Mouse (Mus musculus) ZHBTc4 (cell line): ENCODE results near the gene Ier5l.
A peak's percentile ranks its signal among the peaks of the same experiment; 100 is the strongest.

Experiments used
- DNase-seq: peaks from one replicate; pipeline ENCODE4 v3.0.0-alpha.2; 2011; ENCODE audit warnings: low read depth, low spot score

The Ier5l gene

DNA sequence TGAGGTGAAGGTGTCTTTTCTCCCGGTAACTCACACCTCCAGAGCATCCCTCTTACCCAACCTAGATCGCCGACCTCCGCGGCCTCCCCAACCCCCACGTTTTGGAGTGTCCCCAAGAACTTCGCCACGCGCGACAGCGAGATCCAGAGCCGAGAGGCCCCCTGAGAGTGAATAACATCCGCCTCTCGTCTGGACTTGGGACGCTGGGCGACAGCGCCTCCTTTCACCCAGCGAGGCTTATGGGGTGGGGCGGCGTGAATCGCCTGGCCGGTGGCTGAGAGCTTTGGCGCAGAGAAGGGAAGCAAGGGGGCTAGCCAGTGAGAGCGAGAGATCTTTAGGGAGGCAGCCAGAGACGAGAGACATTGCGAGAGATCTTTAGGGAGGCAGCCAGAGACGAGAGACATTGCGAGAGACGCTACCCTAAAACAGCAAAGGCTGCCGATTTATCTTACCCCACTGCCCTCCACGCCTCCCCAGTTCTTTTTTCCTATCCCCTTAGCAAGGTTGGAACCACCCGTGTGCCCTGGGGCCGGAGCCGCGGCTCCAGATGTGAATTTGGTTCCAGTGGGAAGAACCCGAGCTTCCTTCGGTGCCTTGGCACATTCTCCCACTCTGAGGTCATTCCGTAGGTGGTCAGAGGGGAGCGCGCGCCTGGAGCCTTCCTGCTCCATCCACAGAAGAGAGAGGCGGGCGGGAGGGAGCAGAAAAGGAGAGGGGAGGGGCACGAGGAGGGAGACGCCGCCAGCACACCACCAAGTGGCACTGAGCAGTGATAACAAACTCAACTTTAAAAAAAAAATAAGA lies 3.7 kb downstream of the Ier5l start:
- DNase-seq, result peak; percentile 83

DNA sequence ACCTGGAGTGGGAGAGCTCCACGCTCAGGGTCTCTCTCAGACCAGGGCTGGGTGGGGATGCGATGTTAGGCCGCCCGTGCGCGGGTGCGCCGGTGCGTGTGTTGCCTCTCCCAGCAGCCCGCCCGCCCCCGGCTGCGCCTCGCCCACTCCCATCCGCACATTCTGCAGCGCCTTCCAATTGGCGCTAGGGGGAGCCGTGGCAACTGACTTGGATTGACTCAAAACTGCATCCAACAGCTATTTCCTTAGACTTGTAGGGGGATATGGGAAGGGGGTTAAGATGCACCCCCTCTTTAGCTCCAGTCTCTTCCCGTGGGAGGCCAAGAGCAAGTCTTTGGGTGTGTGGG lies 4.2 kb downstream of the Ier5l start:
- DNase-seq, result peak; percentile 96

DNA sequence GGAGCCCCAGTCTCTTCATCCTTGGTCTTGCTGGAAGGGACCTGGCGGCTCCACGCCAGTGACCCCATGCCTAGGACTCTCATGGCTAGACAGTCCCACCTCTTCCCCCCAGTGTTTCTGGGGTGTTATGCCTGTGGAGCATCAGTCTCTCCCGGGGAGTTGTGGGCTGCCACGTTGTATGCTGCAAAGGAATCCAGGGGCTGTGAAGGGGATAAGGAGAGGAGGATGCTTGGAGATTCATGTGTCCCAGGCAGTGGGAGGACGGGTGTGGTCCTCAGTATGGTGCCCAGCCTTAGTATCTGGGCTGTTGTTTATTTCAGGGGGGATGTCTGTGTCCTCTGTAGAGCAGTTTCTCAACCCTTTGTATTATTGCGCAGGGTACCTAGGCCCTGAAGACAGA lies 5.0 kb downstream of the Ier5l start:
- no peak for DNase-seq

DNA sequence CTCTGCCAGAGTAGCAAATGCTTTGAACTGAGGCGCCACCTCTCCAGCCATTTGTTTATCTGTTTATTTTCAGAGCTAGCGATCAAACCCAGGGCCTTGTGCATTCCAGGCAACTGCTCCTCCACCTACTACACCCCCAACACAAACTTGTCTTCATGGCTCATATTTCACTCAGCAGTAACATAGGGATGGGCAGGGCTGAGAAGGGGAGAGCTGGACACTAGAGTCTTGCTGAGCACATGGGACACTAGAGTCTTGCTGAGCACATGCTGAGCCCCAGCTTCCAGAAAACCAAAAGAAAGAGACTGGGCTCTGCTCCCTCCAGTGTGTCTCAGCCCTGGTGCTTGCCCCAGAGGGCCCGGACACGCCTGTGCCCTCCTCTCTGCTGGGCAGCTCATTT lies 7.2 kb downstream of the Ier5l start:
- DNase-seq, result no peak

DNA sequence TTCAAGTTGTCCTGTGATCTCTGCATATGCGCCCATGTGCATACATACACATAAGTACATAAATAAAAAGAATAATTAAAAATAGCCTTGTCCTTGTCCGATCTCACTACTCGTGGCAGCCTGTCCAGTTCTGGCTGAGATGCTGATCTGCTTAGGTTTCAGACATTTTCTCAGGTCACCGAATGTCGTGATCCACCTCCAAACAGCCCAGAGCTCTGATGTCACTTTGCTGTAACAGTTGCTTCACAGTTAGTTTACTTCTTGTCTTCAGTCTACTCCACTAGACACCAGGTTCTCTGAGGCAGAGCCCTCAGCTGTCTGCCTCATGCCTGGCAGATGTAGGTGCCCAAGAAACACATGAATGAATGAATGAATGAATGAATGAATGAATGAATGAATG lies 9.6 kb downstream of the Ier5l start:
- DNase-seq, result no peak

DNA sequence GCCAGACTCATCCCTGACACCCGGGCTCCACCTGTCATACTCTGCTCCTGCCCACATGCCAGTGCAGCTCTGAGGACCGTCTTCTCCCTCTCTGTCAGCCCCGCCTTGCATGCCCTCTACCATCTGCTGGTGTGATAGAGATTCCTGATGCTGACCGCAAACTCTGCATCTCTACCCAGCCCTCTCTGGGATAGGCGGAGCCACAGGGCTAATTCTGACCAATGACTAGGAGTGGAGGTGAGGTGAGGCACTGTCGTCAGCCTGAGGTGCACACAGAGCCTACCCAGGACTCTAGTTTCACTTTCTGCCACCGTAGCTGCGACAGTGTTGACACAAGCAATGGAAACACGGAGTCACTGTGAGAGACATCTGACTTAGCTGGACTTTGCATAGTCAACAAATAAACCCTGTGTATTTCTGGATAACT lies 10.1 kb downstream of the Ier5l start:
- DNase-seq, result peak; percentile 63

DNA sequence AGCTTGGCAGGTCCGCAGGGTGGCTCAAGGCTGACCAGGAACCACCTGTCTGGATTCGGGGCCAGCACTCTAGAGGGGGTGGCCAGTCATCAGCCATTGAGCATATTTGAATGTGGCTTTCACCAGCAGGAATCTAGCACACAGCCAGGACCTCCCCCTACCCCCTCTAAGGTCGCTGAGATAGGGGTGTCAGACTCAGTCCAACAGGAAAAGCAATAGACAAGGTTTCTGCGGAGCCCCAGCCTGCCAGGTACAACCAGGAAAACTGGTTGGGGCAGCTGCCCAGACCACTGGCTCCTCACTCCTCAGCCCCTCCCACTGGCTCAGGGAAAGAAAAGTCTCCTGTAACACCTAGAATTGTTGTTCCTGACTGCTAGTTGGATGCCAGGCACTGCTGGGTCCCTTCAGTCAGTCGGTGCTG lies 10.7 kb downstream of the Ier5l start:
- no peak for DNase-seq

DNA sequence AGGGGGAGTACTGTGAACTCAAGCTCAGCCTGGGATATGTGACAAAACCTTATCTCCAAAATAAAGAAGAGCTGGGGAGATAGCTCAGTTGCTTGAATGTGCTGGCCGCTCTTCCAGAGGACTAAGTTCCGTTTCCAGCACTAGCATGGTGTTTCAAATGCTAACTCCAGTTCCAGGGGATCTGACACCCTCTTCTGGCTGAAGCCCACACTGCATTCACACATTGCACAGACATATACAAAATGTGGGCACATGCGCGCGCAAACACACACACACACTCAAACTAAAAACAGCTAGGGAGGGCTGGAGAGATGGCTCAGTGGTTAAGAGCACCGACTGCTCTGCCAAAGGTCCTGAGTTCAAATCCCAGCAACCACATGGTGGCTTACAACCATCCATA lies 14.8 kb downstream of the Ier5l start:
- peak; percentile 82 for DNase-seq

DNA sequence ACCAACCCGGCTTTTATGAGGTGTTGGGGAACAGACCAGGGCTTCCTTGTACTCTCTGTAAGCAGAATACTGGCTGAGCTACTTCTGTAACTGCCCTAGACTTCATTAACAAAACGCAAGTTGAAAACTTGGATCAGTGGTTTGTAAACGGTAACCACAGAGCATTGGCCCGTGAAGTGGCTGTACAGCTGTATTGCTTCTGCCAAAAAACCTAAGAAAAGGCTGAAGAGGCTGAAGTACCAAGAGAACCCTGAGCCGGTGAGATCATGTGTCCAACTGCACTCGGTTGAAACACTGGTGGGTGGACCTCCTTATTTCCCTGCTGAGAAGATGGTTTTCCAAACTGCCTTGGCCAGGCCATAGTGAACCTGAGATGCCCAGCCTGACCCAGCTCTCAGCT lies 15.7 kb downstream of the Ier5l start:
- no peak for DNase-seq

DNA sequence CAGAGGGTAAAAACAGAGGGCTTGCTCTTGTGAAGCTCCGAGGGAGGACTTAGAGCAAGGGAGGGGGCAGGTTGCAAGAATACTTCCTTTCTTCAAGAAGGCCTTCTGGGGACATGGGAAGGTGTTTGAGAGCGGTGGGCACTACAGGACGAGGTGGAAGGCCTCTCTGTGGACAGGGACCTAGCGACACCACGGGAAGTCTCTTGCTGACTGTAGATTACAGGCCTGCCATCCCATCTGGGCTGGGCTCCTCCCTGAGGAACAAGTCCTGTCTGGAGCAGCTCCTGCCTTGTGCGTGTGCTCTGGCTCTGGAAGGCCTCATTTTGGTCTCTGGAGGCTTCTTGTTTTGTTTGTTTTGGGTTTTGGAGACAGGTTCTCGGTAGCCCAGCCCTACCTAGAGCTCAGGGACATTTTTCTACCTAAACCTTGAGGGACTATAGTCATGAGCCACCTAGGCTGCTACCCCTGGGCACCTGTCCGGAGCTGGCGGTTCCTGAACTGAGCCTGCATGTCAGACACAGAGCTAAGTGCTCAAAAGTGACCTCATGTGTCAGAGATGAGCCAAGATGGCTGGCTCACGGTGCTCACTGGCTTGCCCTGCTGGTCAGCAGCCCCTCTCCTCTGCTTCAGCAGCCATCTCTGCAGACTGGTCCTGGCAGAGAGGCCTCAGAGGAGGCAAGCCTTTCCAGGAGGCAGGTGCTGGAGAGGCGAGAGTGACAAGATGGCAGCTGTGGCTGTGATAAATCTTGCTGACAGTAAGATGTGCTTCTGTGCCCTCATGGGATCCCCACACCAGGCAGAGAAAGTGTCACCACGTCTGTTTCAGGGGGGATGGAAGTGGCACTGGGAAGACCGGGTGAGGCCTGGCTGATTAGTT lies 17.7 kb downstream of the Ier5l start:
- no peak for DNase-seq

DNA sequence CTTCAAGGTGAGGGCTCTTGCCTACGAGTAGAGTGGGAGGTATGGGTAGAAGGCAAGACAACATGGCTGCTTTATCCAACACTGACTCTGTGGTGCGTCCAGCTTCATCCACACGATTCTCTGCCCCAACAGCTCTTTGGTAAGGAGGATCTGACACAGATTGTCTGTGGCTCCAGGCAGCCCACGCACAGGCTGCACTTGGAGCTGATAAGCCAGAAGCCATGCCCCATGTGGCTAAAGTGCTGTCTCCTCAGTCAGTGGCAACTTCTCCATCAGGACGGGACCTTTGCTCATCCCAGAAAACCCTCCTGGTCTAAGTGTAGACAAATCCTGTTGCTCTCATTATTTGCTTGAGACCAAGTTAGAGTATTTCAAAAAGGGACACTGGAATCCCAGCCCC lies 19.4 kb downstream of the Ier5l start:
- DNase-seq, result no peak

DNA sequence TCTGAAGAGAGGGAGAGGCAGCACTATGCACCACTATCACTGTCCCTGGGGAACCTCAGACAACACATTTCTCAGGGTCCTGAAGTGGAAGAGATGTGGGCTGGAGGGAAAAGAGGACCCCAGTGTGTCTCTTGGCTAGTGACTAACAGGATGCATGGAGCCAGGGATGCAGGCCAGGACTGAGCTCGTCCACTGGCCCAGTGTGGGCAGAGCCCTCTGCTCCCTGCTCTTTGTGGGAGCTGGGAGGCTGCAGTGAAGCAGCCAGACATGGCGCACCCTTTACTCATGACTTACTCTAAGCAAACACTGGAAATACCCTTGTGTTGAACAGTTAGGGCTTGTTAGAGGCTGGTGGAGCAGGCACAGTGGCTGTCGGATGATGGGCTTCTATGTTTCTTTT lies 20.4 kb downstream of the Ier5l start:
- no peak for DNase-seq

DNA sequence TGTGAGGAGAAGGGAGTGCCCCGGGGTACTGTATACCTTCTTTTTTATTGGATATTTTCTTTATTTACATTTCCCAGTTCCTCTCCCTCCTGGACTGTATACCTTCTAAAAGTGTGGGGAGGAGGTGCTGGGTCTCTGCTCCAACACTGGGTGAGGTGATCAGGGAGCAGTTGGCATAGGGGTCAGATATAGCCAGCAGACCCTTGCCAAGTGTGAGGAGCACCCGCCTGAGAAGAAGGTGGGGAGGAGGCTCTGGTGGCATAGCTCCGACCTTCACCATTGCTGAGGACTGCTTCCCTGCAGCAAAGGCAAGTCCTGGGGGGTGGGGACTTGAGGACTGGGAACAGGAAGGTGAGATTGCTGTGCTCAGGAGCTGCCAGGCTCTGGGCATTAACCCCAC lies 22.5 kb downstream of the Ier5l start:
- no peak for DNase-seq

DNA sequence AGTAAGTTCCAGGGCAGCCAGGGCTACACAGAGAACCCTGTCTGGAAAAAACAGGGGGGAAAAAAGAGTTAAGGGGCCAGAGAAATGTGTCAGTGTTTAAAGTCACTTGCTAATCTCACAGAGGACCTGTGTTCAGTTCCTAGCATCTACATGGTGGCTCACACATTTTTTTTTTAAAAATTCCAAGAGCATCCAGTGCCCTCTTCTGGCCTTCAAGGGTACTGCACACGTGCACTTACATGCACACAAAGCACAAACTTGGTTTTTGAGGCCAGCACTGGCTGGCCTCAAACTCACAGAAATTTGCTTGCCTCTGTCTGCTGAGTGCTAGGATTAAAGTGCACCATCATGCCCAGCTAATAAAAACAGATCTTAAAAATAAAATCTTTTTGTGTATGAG lies 23.5 kb downstream of the Ier5l start:
- DNase-seq, result peak; percentile 70

DNA sequence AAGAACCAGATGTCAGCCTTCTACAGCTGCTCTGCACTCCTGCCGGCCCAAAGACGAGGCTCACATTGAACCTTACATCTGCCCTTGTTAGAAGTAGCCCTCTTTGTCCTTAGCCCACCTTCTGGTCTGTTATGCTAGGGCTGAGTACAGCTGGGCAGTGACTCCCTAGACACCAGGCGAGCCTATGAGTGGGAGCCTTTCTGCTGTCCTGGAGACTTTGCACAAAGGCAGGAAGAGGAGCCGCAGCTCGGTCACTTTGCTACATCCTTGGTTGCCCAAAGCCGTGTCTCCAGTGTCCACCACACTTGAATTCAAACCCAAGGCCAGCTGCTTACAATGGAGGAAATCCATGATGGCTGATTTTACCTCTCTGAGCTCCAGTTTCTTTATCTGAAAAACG lies 25.6 kb downstream of the Ier5l start:
- no peak for DNase-seq

DNA sequence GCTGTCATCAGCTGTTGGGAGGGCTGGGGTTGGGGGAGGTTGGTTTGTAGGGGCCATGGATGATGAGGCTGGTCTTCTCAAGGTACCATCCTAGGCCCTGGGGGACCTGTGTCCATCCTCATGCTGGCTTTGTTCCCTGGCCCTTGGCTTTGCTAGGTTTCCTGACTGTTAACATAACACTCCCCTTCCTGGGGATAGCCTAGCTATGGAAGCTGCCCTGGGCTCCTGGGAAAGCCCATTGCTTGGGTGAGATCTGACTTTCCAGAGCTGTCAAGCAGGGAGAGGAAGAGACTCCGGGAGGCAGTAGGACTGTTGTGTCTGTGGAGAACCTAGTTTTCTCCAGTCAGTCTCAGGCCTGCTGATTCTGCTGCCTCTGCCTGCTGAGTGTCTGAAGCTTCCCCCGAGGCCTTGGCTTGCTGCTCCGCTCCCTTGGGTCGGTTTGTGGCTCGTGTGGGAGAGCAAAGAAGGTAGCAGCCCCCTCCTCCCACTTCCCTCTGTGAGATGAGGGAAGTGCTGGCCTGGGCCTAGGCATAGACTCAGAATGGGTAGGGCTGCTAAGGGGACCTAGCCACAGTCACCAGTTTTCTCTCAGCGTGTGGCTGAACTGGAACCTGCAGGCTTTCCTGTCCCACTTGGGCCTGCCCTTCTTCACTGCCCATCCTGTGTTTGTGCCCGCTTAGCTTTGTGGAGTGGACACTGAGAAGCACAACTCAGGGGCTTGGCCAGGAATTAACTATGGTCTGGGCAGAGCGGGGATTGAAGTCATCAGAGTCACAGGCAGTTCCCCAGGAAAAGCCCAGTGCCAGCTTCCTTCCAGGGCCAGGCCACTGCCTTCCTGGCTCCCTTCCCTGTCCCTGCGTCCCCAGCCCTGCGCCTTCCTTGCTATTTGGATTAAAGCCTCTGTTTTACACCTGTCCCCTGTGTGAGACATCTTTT lies 26.9 kb downstream of the Ier5l start:
- no peak for DNase-seq

DNA sequence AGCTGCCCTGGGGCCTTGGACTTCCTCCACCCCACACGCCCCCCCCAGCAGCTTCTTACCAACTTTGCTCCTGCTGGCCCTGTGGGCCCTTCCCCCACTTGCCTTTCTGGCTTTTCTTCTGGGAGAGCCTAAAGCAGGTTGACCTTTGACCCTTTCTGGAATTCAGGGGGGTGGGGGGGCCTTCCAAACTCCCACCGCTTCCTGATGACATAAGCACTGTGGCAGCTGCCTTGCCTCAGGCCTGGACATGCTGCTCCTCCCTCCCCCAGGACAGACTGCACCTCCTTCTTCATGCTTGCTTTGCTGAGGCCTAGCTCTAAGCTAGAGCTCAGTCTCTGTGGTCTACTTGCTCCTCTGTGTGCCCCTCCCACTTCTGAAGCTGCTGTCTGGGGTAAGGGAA lies 28.7 kb downstream of the Ier5l start:
- DNase-seq, result peak; percentile 91

DNA sequence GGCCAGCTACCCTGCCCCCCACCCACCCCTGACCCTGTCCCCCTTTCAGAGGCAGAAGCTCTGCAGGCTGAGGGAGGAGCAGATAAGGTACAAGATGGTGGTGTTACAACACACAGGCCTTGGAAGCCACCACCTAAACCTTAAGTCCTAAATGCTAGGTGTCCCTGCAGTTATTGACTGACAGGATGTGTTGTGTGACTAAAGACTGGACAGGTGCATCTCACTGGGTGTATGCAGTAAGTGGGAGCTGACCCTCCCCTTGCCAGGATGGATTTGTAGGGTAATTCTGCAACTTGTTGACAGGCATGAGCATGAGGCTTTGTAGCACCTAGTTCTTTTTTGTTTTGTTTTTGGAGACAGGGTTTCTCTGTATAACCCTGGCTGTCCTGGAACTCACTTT lies 29.6 kb downstream of the Ier5l start:
- no peak for DNase-seq

DNA sequence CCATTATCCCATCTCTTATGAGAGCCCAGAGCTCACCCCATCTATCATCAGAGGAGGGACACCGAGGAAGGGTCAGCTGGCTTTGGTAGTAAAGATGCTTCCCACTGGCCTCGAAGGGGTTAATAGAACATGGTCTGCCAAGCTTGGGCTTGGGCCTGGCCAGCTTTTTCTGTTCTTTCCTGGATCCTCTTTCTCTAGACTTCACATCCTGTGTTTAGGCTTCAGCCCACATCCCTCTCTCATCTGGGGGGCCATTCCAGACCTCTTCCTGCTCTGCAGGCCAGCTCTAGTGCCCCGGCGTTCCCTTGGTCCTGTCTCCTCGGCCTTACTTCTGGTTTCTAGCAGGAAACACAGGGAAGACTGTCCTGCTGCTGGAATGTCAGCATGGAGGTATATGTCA lies 30.0 kb downstream of the Ier5l start:
- DNase-seq, result no peak

DNA sequence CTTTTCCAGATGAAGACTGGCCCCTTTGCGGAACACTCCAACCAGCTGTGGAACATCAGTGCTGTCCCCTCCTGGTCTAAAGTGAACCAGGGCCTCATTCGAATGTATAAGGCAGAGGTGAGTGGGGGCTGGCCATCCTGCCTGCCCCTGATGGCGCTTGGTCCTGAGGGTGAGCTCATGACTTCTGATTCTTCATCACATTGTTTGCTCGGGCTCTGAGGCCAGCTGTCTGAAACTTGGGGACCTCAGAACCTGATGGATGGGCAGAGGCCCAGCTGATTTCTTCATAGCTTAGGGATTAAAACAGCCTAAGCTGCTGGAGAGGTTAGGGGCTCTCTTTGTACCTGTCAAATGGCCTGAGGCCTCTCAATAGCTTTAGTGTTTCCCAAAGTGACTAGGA lies 30.7 kb downstream of the Ier5l start:
- no peak for DNase-seq

DNA sequence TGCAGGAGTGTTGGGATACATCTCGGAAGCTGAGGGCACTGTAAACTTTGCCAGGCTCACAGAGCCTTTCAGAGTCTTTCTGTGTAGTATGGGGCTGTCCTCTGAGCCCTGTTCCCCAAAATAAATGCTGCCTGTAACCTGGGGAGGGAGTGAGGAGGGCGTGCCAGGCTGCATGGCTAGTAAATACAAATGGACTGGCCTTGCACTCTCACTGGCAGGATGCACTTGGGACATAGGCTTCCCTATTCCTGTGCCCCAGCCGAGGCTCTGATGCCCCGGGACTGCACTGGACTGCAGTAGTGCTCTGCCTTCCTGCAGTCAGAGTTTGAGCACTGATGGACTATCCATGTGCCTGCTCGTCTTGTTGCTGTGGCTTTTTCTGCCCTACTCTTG lies 31.5 kb downstream of the Ier5l start:
- no peak for DNase-seq
